Mouse (Mus musculus) cerebellum, adult 2 months (tissue): ENCODE data around the gene Rpl13a.

ENCODE experiments used
- CTCF ChIP-seq: fragments of 200-500 bp; IDR thresholded peaks from 2 replicates; pipeline ENCODE4 v1.5.1; 2011; ENCODE audit warnings: low read depth, mild to moderate bottlenecking, control low read depth, low read length, moderate library complexity, borderline replicate concordance; ENCODE audit not compliant: insufficient read depth
- POLR2A ChIP-seq: fragments of 200-500 bp; IDR thresholded peaks from 2 replicates; pipeline ENCODE4 v1.6.1; 2011; ENCODE audit warnings: low read length, control low read depth, borderline replicate concordance; ENCODE audit not compliant: insufficient read depth

- no peak for TF ChIP-seq CTCF
- no peak for TF ChIP-seq POLR2A
These were observed 26.1 kb downstream of the Rpl13a start for GRCm38 (mm10) chr7:45102441-45102840.
